Mouse (Mus musculus) ovary, postnatal 36 days (tissue): ENCODE results near the gene Sestd1.

Experiments used
- DNase-seq: peaks from one replicate; pipeline ENCODE4 v3.0.0; 2022; ENCODE audit warnings: low spot score, mixed read lengths

Sestd1 gene

DNA sequence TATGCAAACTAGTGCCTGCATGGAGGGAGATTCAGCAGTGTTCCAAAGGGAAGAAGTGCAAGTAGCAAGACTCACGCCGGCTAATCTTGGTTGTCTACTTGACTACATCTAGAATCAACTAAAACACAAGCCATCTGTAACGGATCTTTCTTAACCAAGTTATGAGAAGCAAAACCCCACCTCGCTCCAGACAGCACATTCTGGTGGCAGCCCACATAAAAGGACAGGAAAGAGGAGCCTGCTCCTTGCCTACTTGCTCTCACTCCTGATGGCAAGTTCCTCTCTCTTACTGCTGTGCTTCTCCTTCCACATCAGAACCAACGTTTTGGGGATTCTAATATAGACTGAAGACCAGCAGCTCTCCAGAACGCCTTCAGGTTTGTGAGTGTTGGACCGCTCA, 9.6 kb downstream of the Sestd1 start:
- no peak for DNase-seq

- DNase-seq: no peak
Observed at GRCm38 (mm10) chr2:77270136-77270535, 10.3 kb downstream of the Sestd1 start.

DNA sequence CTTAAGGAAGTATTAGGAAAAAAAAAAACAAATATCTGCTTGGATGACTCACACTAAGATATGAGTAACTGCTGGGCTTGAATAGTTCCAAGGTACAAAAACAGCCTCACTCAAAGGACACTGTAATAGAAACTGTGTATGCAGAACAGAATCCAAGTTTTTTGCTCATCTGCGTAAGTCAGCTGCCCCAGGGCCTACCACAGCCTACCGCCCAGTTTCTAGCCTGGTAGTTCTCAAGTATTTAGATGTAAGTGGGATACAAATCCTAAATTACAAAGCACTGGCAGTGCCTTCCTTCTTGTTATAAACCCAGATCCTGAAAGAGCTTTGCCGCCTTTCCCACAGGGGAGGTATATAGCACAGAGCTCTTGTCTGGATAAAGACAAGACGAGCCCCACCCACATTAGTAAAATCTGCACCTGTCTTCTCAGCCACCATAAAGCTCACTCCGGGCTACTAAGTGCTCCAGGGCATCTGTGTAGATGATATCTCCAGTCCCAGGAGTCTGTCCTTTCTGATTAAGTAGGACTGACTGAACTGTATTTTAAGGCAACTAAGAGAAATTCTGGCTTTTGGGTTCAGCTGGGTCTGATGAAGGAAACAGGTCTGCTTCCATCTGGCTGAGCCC, 11.7 kb downstream of the Sestd1 start:
- DNase-seq: no peak

- DNase-seq: no peak
Observed at GRCm38 (mm10) chr2:77266931-77267330, 13.5 kb downstream of the Sestd1 start.

DNA sequence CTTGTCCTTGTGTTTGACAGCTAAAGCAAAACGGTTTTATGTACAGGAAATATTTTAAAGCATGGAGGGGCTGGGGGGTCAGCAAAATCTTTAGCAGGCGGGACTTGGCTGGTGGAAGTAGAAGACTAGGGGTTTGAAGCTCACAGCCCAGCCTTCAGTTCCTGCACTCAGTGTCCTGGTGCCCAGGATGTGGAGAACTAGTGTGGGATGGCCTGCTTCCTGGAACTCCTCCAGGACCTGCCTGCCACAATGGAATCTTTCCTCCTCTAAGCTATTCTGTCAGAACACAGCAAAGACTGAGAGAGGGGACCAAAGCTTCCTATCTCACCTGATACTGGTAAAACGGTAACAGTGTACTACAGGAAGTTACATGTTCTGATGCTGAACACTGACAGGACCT, 14.4 kb downstream of the Sestd1 start:
- no peak for DNase-seq

DNA sequence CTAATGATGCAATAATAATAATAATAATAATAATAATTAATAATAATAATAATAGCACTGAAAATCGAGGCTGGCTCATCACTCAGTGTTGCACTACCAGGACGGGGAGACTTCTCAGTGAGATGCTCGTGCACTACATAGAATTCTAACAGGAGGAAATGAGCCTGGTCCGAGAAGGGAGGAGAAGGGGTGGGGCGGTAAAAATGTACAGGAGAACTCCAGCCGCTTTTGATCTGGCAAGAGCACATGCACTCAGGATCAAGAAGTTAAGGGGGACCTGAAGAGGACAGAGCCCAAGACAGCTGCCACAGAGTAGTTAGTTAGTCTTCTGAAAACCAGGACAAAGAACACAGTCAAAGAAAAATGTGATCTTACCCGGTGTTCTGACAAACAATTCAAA, 15.1 kb downstream of the Sestd1 start:
- DNase-seq: no peak

- DNase-seq: no peak
Observed at GRCm38 (mm10) chr2:77264550-77264949, 15.8 kb downstream of the Sestd1 start.

DNA sequence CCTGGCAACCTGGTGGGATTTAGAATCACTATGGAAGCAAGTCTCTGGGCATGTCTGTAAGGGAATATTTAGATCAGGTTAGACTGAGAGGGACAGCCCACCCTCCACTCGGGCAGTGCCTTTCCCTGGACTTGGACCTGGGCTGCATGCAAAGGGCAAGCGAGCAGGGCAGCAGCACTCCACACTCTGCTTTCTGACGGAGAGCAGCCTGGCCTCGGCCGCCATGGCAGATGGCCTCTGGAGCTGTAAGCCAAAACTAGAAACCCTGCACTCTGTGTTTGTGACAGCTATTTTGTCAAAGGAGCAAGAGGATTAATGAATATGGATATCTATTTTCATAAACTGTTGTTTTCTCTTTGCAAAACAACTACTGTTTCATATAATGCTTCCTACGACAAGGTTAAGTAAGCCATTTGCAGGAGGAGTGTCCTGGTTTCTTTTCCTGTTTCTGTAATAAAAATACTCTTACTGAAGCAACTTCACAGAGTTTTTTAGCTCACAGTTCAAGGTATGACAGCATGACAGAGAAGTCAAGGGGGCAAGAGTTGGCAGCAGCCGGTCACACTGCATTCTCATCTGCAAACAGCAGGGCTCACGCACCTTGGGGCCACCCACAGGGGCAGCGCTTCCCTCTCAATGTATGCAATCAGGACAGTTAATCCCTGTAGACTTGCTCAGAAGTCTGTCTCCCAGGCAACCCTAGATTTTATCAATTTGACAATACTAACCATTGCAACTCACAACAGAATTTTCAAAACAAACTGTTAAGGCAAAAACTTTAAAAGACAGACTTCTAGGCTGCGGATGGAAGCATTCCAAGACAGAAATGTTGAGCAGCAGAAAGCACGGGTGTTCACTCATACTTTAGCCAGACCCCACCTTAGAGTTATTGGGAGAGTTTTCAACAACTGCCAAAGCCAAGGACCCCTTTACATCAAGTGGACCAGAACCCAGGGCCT, 16.6 kb downstream of the Sestd1 start:
- DNase-seq: no peak

- no peak for DNase-seq
Observed at GRCm38 (mm10) chr2:77260134-77260533, 20.3 kb downstream of the Sestd1 start.

DNA sequence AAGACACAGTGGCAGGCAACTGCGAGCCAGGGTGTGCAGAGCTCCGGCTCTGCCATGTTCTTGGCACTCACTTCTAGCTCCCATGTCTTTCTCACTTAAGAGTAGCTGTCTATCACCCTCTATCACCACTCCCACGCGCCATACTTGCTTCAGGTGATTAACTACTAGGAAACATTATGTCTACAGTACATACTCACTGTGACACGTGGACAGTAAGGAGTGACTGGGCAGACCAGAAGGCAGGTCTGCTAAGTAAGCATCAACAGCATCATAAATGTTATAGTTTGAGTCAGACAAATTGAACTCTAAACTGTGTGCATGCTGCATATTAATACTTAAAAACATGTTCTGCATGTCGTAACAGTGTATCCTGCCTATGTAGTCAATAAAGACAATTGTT, 27.2 kb downstream of the Sestd1 start:
- no peak for DNase-seq

- DNase-seq: no peak
Observed at GRCm38 (mm10) chr2:77251736-77252135, 28.7 kb downstream of the Sestd1 start.

- peak; percentile 36 for DNase-seq
Observed at GRCm38 (mm10) chr2:77249771-77250681, 30.4 kb downstream of the Sestd1 start.

DNA sequence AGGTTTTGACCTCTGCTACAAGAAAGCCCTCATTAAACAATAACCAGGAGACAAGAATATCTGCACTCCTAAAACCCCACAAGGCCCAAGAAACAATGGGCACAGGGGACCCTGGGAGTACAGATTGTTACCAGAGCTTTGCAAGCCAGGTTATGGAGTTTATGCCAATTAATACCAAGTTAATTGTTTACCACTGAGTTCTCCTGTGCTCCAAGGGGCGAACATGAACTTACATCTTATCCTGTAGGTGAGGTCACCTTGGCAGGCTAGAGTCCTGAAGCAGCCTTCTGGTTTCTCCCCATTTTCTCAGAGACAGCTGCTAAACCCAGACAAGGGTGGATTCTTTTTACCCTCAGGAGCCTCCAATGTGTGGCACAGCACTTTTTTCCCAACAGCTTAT, 32.0 kb downstream of the Sestd1 start:
- DNase-seq: no peak

- DNase-seq: no peak
Observed at GRCm38 (mm10) chr2:77247200-77247830, 33.1 kb downstream of the Sestd1 start.

GRCm38 (mm10) chr2:77245806-77246205, 34.6 kb downstream of the Sestd1 start:
- DNase-seq: no peak

DNA sequence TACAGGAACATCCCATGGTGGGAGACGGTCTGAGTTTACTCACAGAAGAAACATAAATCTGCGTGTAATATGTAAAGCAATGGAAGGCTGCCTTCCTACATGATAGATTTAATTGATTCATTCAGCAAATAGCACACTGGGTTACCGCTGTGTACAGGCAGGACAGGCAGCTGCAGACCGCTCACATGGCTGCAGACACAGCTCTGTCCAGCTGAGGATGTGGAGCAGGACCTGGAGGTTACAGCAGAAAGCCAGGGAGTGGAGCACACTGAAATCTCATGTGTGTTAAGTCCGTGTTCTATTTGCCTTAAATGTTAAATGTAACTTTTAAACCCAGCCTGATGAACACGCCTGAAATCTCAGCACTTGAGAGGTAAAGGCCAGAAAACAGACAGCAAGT, 38.1 kb downstream of the Sestd1 start:
- no peak for DNase-seq

- no peak for DNase-seq
Observed at GRCm38 (mm10) chr2:77238607-77239006, 41.8 kb downstream of the Sestd1 start.

DNA sequence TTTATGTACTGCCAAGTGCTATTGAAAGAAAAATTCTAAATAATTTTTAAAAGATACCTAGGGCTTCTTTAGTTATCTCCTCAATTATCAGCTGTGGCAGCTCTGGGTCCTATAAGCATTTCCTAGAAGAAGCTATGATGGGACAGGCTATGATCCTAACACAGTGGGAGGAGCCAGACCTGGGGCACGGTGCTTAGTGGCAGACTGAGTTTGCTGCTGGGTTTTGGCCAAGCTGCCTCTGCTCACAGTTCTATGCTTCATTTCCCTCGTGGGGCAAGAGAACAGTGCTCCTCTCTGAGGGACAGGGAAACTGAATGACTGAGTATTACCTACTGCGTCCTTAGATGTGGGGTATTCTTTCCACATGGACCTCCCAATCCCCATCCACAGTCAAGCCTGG, 42.3 kb downstream of the Sestd1 start:
- no peak for DNase-seq

GRCm38 (mm10) chr2:77236860-77237259, 43.5 kb downstream of the Sestd1 start:
- DNase-seq: no peak

DNA sequence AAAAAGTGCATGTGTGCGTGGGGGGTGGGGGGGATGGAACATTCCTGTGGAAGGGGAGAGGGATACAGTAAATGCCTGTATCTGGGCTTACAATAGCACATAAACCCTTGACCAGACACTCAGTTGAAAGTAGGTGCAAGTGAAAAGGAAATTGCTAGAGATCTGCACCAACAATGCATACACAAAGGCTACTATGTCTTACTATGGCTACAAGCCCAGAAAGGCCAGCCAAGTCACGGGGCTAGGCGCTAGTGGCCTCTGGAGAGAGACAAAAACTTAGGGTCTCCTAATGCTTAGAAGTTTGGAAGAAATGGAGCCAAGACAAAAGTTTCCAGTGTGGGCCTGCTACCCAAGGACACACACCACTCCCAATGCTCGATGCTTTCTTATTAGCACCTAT, 44.5 kb downstream of the Sestd1 start:
- DNase-seq: no peak

DNA sequence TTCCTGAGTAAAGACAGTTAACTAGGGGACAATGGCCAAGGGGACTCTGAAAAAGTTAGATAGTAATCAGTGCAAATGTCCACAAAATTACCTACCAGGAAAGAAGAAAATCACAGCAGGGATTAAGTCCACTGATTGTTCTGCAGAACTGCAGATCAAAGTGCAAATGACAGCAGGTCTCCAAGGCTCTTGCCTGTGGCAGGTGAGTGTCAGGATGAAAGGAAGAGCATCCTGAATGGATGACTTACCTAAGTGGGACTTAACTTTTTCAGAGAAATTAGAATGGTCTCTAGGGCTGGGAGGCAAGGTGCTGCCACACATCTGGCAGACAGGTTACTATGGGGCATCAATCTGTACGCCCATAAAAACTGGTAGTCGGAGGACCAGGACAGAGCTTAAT, 47.8 kb downstream of the Sestd1 start:
- no peak for DNase-seq

- DNase-seq: no peak
Observed at GRCm38 (mm10) chr2:77220960-77221359, 59.4 kb downstream of the Sestd1 start.
